Mouse (Mus musculus): ENCODE measurements around the gene Gm4491. TPM values are rescaled to one million over a fixed set of nuclear protein-coding genes. Genes with fewer than 3 reads are reported as not detected.
A peak's percentile ranks its signal among the peaks of the same experiment; 100 is the strongest.

Gene Gm4491
- not detected in 2 replicates for total RNA-seq (2015)
- total RNA-seq (2017) = not detected in 2 replicates

DNA sequence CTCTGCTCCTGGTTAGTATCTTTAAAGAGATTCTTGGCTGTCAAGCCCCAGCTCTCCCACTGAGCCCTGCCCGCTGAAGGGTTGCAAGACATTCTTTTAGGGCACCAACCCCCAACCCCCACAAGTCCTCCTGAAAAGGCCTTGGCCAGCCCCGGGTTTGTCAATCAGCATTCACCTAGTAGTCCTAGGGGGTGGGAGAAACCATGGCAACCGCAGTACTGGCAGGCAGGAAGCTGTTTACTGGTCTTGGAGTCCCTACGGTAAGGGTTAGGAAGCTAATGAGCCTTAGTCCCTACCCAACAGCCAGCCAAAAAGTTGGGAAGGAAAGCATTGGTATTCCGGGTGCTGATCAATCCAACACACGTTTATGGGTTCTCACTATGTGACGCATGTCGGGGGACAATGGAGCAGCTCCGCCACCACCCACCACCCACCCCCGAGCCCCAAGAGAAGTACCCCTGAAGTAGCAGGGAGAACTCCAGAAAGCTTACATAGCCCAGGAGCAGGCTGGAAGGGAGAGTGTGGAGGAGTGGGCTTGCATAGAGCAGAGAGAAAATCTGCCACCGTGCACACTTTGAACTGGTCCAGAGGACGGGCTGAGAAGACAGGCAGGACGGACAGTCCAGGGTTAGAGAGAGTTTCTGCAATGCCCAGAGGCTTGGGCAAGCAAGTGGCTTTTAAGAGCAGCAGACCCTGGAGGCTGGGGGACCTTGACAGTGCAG lies at the start of gene Gm4491:
Gene Gm4491, minus strand, starts transcription at position 61 of the 722 bp plus-strand sequence.
- ATAC-seq (ENCODE audit: poor library complexity, severe bottlenecking) = no peak

DNA sequence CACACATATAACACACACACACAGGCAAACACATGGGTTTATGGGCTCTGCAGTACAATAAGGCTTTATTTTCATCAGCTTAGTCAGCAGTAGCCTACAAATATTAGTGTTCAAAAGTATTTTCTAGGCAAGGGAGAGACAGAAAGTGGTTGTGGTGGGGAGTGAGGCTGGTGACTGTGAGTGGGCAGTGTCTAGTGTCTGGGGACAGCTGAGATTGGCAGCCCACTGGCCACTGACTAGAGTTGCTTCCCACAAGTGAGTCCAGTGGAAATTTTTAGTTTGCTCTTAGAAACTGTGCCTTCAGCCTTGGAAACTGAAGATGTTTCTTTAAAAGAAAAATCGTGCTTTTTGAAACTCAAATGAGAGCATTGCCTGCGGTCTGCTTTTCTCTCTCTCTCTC lies 46.1 kb upstream of the Gm4491 start:
- ATAC-seq (ENCODE audit: poor library complexity, severe bottlenecking) = no peak

- ATAC-seq (ENCODE audit: poor library complexity, severe bottlenecking) = no peak
These were observed 45.5 kb upstream of the Gm4491 start for GRCm38 (mm10) chr14:57161201-57161600.

DNA sequence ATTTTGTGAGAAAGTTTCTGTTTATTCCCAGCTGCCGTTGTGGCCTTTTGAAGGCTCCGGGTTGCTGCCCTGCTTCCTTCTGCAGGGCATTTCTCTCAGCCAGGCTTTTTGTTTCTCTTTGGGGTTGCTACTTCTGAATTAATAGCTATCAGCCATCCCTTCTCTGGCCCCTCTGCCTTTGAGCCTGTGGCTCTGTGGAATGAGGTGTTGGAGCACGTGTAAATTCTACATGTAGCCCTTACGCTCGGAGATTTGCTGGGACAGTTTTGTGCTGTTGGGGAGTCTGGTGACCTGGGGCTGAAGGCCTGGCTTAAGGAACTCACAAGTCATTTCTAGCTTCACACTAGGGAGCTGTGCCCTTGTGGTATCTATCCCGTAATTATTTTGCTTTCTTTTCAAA lies 39.2 kb upstream of the Gm4491 start:
- ATAC-seq (ENCODE audit: poor library complexity, severe bottlenecking) = no peak

GRCm38 (mm10) chr14:57145741-57146140 lies 30.1 kb upstream of the Gm4491 start:
- no peak for ATAC-seq (ENCODE audit: poor library complexity, severe bottlenecking)

- ATAC-seq (ENCODE audit: poor library complexity, severe bottlenecking) = no peak
These were observed 19.6 kb upstream of the Gm4491 start for GRCm38 (mm10) chr14:57135265-57135664.

DNA sequence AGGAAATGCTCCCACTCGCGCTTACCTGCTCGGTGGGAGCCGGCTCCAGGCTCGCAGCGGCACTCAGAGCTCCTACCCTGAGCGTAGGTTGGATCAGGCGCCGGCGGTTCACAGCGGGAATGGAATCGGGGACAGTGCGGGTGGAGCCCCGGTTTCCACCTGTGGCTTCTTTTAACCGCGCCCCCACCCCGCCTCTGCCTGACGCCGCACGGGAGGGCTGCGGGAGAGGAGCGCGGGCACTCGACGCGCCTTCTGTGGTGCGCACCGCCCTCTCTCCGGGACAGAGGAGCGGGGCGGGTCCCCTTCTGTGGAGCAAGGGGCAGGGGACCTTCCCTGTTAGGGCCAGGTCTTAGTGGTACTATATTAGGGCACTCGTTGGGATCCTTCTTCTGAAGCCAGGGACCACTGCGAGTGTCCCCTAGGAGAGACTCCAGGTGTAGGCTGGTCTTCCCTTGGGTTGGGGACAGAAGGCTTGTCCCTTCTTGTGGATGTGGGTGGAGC lies 17.5 kb upstream of the Gm4491 start, which contains the start of gene Gjb6:
Gene Gjb6, minus strand, starts transcription at position 451 of the 501 bp plus-strand sequence.
- no peak for ATAC-seq (ENCODE audit: poor library complexity, severe bottlenecking)

- ATAC-seq (ENCODE audit: poor library complexity, severe bottlenecking) = no peak
These were observed 11.7 kb upstream of the Gm4491 start for GRCm38 (mm10) chr14:57127383-57127782.

DNA sequence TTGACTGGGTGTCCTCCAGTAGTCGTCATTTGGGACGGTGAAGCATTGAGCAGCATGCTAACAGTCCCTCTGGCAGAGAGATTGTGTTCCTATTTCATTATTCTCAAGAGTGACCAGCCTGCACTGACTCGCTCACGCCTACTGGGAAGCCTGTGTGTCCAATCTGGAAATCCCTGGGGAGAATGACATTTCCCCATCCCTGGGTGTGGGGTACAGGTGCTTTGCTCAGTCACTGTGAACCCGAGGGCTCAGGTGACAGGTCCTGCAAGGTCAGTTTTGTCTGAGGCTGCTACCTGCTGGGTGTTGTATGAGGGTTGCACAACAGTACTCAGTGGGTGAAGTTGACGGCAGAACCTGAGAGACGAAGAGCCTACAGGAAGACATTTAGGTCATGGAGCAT lies 6.6 kb upstream of the Gm4491 start:
- ATAC-seq (ENCODE audit: poor library complexity, severe bottlenecking) = no peak

DNA sequence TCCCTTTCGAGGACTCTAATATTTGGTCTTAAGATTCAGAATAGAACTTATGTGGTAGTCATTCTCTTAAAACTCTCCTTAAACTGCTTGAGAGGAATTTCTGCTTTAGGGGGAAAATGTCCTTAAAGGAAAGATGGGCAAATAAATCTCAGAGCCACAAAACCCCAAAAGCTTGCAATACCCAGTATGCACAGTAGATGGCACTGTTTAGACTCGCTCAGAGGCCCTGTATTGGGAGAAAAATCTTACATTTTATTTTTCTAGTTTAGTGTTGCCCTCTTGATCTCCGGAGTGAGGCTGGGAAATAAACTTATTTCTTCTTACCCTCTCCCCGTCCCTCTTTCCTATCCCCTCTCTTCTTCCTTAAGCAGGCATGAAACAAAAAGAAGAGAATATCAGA lies 6.5 kb downstream of the Gm4491 start:
- no peak for ATAC-seq (ENCODE audit: poor library complexity, severe bottlenecking)

DNA sequence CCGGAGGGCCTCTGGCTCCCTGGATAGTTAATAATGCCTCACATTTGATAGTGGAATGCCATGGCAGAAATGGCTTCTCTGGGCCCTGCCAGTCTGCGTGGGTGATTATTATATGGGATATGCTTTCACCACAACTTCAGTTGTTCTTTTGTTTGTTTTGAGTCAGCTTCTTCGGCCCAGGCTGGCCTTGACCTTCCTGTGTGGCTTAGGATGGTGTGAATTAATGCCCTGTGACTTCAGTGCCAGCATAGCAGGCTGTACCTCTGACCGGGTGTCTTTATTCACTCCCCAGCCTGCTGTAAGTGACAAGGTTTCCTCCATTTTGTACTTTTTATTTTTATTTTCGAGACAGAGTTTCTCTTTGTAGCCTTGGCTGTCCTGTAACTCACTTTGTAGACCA lies 7.8 kb downstream of the Gm4491 start:
- ATAC-seq (ENCODE audit: poor library complexity, severe bottlenecking) = no peak

GRCm38 (mm10) chr14:57107091-57107490 lies 8.6 kb downstream of the Gm4491 start:
- no peak for ATAC-seq (ENCODE audit: poor library complexity, severe bottlenecking)

DNA sequence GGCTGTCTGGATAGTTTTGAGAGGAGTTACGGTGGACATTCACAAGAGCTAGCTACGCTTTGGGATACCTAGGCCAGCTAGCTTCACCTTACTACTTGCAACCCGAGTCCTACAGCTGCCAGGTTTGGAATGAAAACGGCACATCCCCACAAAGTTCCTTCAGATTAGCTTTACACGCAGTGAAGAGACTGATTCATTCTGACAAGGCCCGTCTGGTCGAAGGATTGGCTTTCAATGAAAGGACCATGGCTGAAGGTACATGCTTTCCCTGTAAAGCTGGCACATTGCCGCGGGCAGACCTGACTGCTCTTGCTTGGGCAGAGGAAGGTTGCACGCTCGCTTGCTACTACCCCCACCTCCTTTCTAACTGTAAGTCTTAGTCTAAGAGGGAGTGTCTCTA lies 10.0 kb downstream of the Gm4491 start:
- no peak for ATAC-seq (ENCODE audit: poor library complexity, severe bottlenecking)

DNA sequence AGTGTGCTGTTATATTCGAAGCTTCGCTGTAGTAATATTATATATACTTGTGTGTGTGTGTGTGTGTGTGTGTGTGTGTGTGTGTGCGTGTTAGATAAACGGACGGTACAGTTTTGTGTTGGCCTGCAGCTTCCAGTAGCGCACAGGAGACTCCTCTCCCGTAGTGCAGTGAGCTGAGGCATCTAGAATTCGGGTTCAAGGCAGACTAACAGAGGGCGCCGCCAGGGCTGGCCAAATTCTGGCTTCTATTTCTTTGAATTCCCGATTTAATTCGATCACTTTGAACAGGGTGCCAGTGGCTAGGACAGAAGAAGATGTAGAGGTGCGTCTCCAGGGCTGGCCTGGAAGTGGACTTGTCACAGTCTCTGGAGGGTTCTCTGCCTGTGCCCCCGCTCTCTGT lies 10.6 kb downstream of the Gm4491 start:
- no peak for ATAC-seq (ENCODE audit: poor library complexity, severe bottlenecking)

- no peak for ATAC-seq (ENCODE audit: poor library complexity, severe bottlenecking)
These were observed 11.3 kb downstream of the Gm4491 start, which contains the start of gene Gjb2 for GRCm38 (mm10) chr14:57104106-57105023. TSS of gene Gjb2 (minus strand) at chr14:57104702.

- no peak for ATAC-seq (ENCODE audit: poor library complexity, severe bottlenecking)
These were observed 12.0 kb downstream of the Gm4491 start for GRCm38 (mm10) chr14:57103711-57104105.

DNA sequence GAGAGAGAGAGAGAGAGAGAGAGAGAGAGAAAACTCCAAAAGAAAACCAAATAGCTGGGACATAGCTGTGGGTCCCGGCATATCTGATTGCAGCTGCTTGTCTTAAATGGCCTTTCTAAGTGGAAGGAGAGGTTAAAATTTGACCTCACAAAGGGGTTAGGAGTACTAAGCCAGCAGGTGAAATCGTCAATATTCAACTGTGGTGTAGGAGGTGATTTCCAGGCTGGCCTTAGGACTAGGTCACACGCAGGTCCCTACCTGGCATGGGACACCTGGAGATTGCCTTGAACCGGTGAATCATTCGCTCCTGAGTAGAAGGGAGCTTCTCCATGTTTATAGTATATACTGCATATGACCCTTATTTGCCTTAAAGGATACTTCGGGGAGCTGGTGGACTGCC lies 12.6 kb downstream of the Gm4491 start:
- ATAC-seq (ENCODE audit: poor library complexity, severe bottlenecking) = no peak

DNA sequence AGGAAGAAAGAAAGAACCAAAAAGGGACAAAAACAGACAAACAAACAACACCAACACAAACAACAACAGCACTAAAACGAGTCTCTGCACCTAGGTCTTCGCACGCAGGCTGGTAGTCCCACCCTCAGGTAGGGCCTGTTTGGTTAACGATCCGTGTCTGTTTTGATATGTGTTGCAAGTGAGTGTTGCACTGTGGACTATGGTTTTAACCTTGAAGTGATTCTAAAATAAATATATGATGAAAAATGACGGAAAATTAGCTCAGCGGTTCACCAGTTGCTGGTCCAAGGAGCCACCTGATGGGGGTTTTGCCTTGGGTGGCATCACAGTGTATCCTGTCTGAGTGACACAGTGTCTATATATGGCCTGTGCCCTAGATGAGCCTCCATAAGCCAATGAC lies 14.1 kb downstream of the Gm4491 start:
- ATAC-seq (ENCODE audit: poor library complexity, severe bottlenecking) = no peak

- ATAC-seq (ENCODE audit: poor library complexity, severe bottlenecking) = no peak
These were observed 19.8 kb downstream of the Gm4491 start for GRCm38 (mm10) chr14:57095855-57096254.

- peak; percentile 62 for ATAC-seq (ENCODE audit: poor library complexity, severe bottlenecking)
These were observed 22.7 kb downstream of the Gm4491 start for GRCm38 (mm10) chr14:57093029-57093428.

- no peak for ATAC-seq (ENCODE audit: poor library complexity, severe bottlenecking)
These were observed 25.7 kb downstream of the Gm4491 start for GRCm38 (mm10) chr14:57090001-57090400.

GRCm38 (mm10) chr14:57089107-57089506 lies 26.6 kb downstream of the Gm4491 start:
- ATAC-seq (ENCODE audit: poor library complexity, severe bottlenecking) = no peak
